ENCODE assay signal across 9 mouse cellular contexts in genomic region chr6:65144621-65145205, GRCm38 (mm10). TPM values are rescaled to one million over a fixed set of nuclear protein-coding genes. Genes with fewer than 3 reads are reported as not detected.
DNase-seq lines count a peak whose midpoint lies in the region; ATAC-seq and TF ChIP-seq lines count a peak whose summit lies in the region.
"Had no signal": no experiment of that assay in that cellular context is flagged by ENCODE, and none has a peak within 500 bp of the region (broad histone marks: within the 10 kb centered on the region; RNA-seq: fewer than 3 reads in every experiment).

TSS of gene Hpgds (minus strand) at chr6:65144908.

- peak within 1 kb of the TSS; percentile 40 for H3K4me2 ChIP-seq in hindbrain, embryonic 12.5 days (replicated peaks)
- peak within 1 kb of the TSS; percentile 7; the same call in 1 of the 2 replicates for H3K4me2 ChIP-seq in lung, embryonic 14.5 days
- H3K4me2 ChIP-seq: liver, embryonic 13.5 days had no signal

- H3K36me3 ChIP-seq in liver, adult 2 months (ENCODE audit: control insufficient read depth, insufficient read depth, low read length): no peaks in the 10 kb centered on the region
- no peaks in the 10 kb centered on the region for H3K36me3 ChIP-seq in hindbrain, embryonic 12.5 days
- H3K36me3 ChIP-seq in lung, embryonic 14.5 days (ENCODE audit: insufficient read depth): no peaks in the 10 kb centered on the region
- H3K36me3 ChIP-seq: liver, embryonic 13.5 days had no signal

- H3K4me1 ChIP-seq in liver, adult 2 months (ENCODE audit: control insufficient read depth, insufficient read depth, low read length): no peaks in the 10 kb centered on the region
- H3K4me1 ChIP-seq in hindbrain, embryonic 12.5 days: peaks cover 14% of the 10 kb centered on the region
- no peaks in the 10 kb centered on the region for H3K4me1 ChIP-seq in lung, embryonic 14.5 days (ENCODE audit: insufficient read depth)
- H3K4me1 ChIP-seq: liver, embryonic 13.5 days had no signal

- TF ChIP-seq CTCF in liver, adult 2 months (IDR thresholded peaks at IDR 0.05; ENCODE audit: low read depth, low read length): no peak
- TF ChIP-seq CTCF in lung, embryonic 14.5 days (IDR thresholded peaks at IDR 0.05; ENCODE audit: low read depth): no peak

- no peak within 1 kb of the TSS for H3K27ac ChIP-seq in liver, adult 2 months (replicated peaks; ENCODE audit: insufficient read depth, low read depth, low read length)
- H3K27ac ChIP-seq in hindbrain, embryonic 12.5 days: no peak within 1 kb of the TSS
- H3K27ac ChIP-seq in lung, embryonic 14.5 days (ENCODE audit: low read depth): no peak within 1 kb of the TSS
- H3K27ac ChIP-seq: liver, embryonic 13.5 days had no signal

- H3K79me2 ChIP-seq in liver, adult 2 months (ENCODE audit: control insufficient read depth, insufficient read depth, low read length): no peaks in the 10 kb centered on the region

- DNase-seq in liver, adult 2 months (ENCODE audit: extremely low read depth, low read depth, low spot score): peak; percentile 24
- no peak for DNase-seq in liver
- DNase-seq in lung, embryonic 14.5 days: no peak
- DNase-seq in left cerebral cortex, adult 11 months (ENCODE audit: low spot score): no peak
- no peak for DNase-seq in urinary bladder, postnatal 4 days (ENCODE audit: low spot score in 2 of 2)
- no peak for DNase-seq in cerebellum, adult 8-10 months
- DNase-seq: liver, embryonic 13.5 days had no signal

- no peaks in the 10 kb centered on the region for H3K9me3 ChIP-seq in hindbrain, embryonic 12.5 days (replicated peaks)
- H3K9me3 ChIP-seq in lung, embryonic 14.5 days (ENCODE audit: low read depth, low read length): no peaks in the 10 kb centered on the region
- H3K9me3 ChIP-seq: liver, embryonic 13.5 days had no signal

- H3K9ac ChIP-seq in liver, adult 2 months (ENCODE audit: low read depth, low read length): no peak within 1 kb of the TSS
- no peak within 1 kb of the TSS for H3K9ac ChIP-seq in hindbrain, embryonic 12.5 days
- H3K9ac ChIP-seq in lung, embryonic 14.5 days: no peak within 1 kb of the TSS
- H3K9ac ChIP-seq: liver, embryonic 13.5 days had no signal

- H3K4me3 ChIP-seq in liver, adult 2 months (ENCODE audit: insufficient read depth, low read depth, low read length): 0 out of 2 replicates have a peak within 1 kb of the TSS, but pooled peaks have one; percentile 20
- H3K4me3 ChIP-seq in hindbrain, embryonic 12.5 days: no peak within 1 kb of the TSS
- no peak within 1 kb of the TSS for H3K4me3 ChIP-seq in lung, embryonic 14.5 days (ENCODE audit: low read depth, low read length)
- H3K4me3 ChIP-seq: liver, embryonic 13.5 days had no signal

- peak; percentile 69 for ATAC-seq in hindbrain, embryonic 12.5 days (ENCODE audit: low FRiP score)
- ATAC-seq in lung, embryonic 14.5 days (ENCODE audit: insufficient read depth): peak; percentile 38; the same call in 1 of the 2 replicates
- ATAC-seq in neutrophil, adult 5-6 weeks (ENCODE audit: extremely low read depth, insufficient number of reproducible peaks, low FRiP score, poor library complexity, severe bottlenecking): peak; percentile 83

- 48% methylated on average over 16 of the region's 16 CpGs for WGBS in liver, adult 2 months
- WGBS in hindbrain, embryonic 12.5 days: 21% methylated on average over 16 of the region's 16 CpGs
- WGBS in lung, embryonic 14.5 days: 34% methylated on average over 16 of the region's 16 CpGs

- TF ChIP-seq POLR2A in liver, adult 2 months (IDR thresholded peaks at IDR 0.05; ENCODE audit: extremely low read depth, insufficient read depth, low read length): no peak

- no peaks in the 10 kb centered on the region for H3K27me3 ChIP-seq in liver, adult 2 months (ENCODE audit: control insufficient read depth, insufficient read depth, low read length)
- no peaks in the 10 kb centered on the region for H3K27me3 ChIP-seq in hindbrain, embryonic 12.5 days
- H3K27me3 ChIP-seq in lung, embryonic 14.5 days (ENCODE audit: insufficient read depth, low read length): no peaks in the 10 kb centered on the region
- H3K27me3 ChIP-seq: liver, embryonic 13.5 days had no signal

RNA-seq across cellular contexts. Expression of gene Hpgds, which starts in this region (rescaled TPM):
- 1.8 and 2.4 TPM in 2 replicates for total RNA-seq in liver, adult 2 months (2014; rRNA removed)
- polyA plus RNA-seq in liver, adult 2 months (2012; rRNA removed): 0.09 TPM in 2 replicates
- 10.8 and 12.3 TPM in 2 replicates for polyA plus RNA-seq in hindbrain, embryonic 12.5 days (2016; fragmentation: Nextera tagmentation; extraction: Ambion mirVana)
- polyA plus RNA-seq in lung, embryonic 14.5 days (2014; fragmentation: Nextera tagmentation; extraction: Ambion mirVana): 4.4 and 4.6 TPM in 2 replicates
- total RNA-seq in neutrophil, adult 5-6 weeks (2017): 2.3 and 2.6 TPM in 2 replicates
